Mouse (Mus musculus): Measurements from ENCODE around the gene Hnrnpa3. TPM values are rescaled to one million over a fixed set of nuclear protein-coding genes. Genes with fewer than 3 reads are reported as not detected.

Hnrnpa3 gene
- total and polyA plus RNA-seq, 2 experiments from 2014 or later: 33.9 to 102 TPM

DNA sequence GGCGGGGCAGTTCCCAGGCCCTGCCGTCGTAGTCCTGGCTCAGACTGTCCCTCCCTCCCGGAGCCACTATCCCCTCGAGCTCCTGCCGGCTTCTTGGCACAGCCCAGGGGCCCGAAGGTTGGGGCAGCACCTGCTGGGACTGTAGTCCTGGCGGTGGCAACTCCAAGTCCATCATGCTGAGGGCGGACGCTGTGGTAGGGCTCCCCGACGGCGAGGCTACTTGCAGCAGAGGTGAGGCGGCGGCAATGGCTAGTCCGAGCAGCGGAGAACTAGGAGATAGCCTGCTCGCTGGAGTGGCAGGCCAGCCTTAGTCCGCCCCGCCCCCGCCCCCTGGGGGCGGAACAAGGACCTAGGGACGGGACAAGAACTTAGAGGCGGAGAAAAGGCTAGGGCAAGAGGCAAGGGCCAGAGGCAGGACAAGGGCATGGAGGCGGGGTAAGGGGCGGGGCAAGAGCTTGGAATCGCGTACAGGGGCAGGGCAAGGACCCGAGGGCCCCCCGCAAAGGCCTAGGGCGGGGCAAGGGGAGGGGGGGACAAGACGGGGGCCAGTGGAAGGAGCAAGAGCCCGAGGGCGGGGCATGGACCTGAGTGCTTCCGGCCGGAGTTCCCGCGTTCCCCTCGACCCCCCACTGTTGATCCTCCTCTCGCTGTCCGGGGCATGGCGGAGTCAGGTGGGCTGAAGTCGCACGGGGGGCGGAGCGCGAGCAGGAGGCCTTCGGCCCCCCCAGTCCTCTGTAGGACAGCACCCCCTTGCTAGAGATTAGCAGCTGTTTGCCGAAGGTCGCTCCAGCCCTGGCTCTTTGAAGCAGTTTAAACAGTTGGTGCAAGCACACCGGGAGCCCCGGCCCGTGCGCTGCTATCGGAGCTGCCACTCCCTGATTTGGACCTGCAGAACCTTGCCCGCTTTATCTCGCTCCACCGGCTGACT is 45.4 kb downstream of the Hnrnpa3 start, which contains the start of gene Nfe2l2:
Nfe2l2 (minus strand) TSS at position 408 of the 928 bp plus-strand sequence.
- TF ChIP-seq EP300 (IDR thresholded peaks at IDR 0.05; ENCODE audit: low read depth) (peak; percentile 44; the same call in 1 of the 2 replicates), CTCF (IDR thresholded peaks at IDR 0.05; ENCODE audit: low read depth) (peak; percentile 54)
- peaks cover 44% of the 10 kb centered on the region for H3K4me1 ChIP-seq (ENCODE audit: control insufficient read depth, insufficient read depth)
- H3K4me3 ChIP-seq (ENCODE audit: low read depth, low read length): peak within 1 kb of the TSS; percentile 81
- H3K27me3 ChIP-seq (ENCODE audit: control insufficient read depth, insufficient read depth, low read length): no peaks in the 10 kb centered on the region
- under 1% methylated on average over 58 of the region's 58 CpGs for WGBS
- H3K36me3 ChIP-seq (replicated peaks; ENCODE audit: control insufficient read depth, insufficient read depth, low read length): no peaks in the 10 kb centered on the region; the same call in 1 of the 2 replicates
- peak within 1 kb of the TSS; percentile 100 for H3K27ac ChIP-seq (ENCODE audit: low read depth)
- ATAC-seq (ENCODE audit: insufficient read depth, low read depth): peak; percentile 90
- peak within 1 kb of the TSS; percentile 96 for H3K9ac ChIP-seq (replicated peaks; ENCODE audit: low read depth, low read length)
- DNase-seq (ENCODE audit: low spot score): peak; percentile 97
- H3K4me2 ChIP-seq (ENCODE audit: low read depth, low read length): peak within 1 kb of the TSS; percentile 75
- 0 out of 2 replicates have a peak, but pooled peaks cover 4% of the 10 kb centered on the region for H3K9me3 ChIP-seq (replicated peaks; ENCODE audit: control insufficient read depth, low read length)

DNA sequence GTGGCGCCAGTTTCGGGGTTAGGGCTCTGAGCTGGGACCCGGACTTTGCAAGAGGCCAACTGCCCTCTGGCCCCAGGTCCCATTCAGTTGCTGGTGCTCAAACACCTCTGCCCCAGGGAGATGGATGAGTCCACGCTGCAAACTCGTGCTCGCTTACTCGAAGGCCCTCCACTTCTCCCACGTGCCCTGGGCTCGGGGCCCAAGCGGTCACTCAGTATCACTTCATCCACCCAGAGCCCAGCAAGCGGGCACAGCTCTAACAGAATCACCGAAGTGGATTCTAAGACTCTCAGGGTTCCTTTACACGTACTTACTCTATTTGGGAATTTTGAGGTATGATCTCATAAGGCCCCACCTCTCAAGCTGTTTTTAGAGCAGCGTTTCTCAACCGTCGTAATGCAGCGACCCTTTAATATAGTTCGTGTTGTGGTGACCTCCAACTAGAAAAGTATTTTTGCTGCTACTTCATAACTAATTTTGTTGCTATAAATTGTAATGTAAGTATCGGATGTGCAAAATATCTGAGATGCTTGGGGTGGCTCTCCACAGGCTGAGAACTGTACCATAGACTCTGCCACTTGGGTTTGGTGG is 46.2 kb downstream of the Hnrnpa3 start:
- Histone ChIP-seq H3K4me2 (ENCODE audit: low read depth, low read length) (peak overlapping the region; percentile 75), H3K9me3 (replicated peaks; ENCODE audit: control insufficient read depth, low read length) (0 out of 2 replicates have a peak, but pooled peaks cover 4% of the 10 kb centered on the region), H3K4me1 (ENCODE audit: control insufficient read depth, insufficient read depth) (peaks cover 40% of the 10 kb centered on the region), H3K27ac (ENCODE audit: low read depth) (peak overlapping the region; percentile 100), H3K4me3 (ENCODE audit: low read depth, low read length) (peak overlapping the region; percentile 81), H3K27me3 (ENCODE audit: control insufficient read depth, insufficient read depth, low read length) (no peaks in the 10 kb centered on the region), H3K9ac (replicated peaks; ENCODE audit: low read depth, low read length) (peak overlapping the region; percentile 96), H3K36me3 (replicated peaks; ENCODE audit: control insufficient read depth, insufficient read depth, low read length) (no peaks in the 10 kb centered on the region; the same call in 1 of the 2 replicates)
- DNase-seq (ENCODE audit: low spot score): peak; percentile 74
- 7% methylated on average over 19 of the region's 19 CpGs for WGBS
- no peak for TF ChIP-seq EP300 (IDR thresholded peaks at IDR 0.05; ENCODE audit: low read depth)
- no peak for TF ChIP-seq CTCF (IDR thresholded peaks at IDR 0.05; ENCODE audit: low read depth)
- ATAC-seq (ENCODE audit: insufficient read depth, low read depth): 0 out of 2 replicates have a peak, but pooled peaks have one; percentile 3

DNA sequence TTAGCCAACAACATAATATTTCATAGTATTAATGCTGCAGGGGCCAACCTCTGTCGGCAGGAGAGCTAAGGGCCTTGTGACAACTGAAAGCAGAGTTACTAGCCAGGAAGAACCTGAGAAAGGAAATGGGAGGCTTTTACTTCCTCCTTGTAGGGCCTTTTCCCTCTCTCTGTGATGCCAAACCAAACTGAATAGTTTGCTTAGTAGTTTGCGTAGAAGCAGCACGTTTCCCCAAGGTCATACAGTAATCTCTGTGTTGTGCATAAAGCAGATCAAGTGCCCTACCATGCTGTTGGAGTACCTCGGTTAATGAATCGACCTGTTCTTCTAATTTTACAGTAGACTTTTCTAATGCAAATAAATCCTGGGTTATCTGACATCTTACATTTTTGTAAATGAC is 47.4 kb downstream of the Hnrnpa3 start:
- Histone ChIP-seq H3K27me3 (ENCODE audit: control insufficient read depth, insufficient read depth, low read length) (no peaks in the 10 kb centered on the region), H3K4me1 (ENCODE audit: control insufficient read depth, insufficient read depth) (peaks cover 28% of the 10 kb centered on the region), H3K9ac (replicated peaks; ENCODE audit: low read depth, low read length) (no peak overlapping the region), H3K9me3 (replicated peaks; ENCODE audit: control insufficient read depth, low read length) (0 out of 2 replicates have a peak, but pooled peaks cover 4% of the 10 kb centered on the region), H3K27ac (ENCODE audit: low read depth) (peak overlapping the region; percentile 54), H3K36me3 (replicated peaks; ENCODE audit: control insufficient read depth, insufficient read depth, low read length) (no peaks in the 10 kb centered on the region; the same call in 1 of the 2 replicates), H3K4me3 (ENCODE audit: low read depth, low read length) (no peak overlapping the region), H3K4me2 (ENCODE audit: low read depth, low read length) (no peak overlapping the region)
- 45% methylated on average over 5 of the region's 5 CpGs for WGBS
- TF ChIP-seq CTCF (IDR thresholded peaks at IDR 0.05; ENCODE audit: low read depth): no peak
- TF ChIP-seq EP300 (IDR thresholded peaks at IDR 0.05; ENCODE audit: low read depth): no peak
- no peak for DNase-seq (ENCODE audit: low spot score)
- no peak for ATAC-seq (ENCODE audit: insufficient read depth, low read depth)

DNA sequence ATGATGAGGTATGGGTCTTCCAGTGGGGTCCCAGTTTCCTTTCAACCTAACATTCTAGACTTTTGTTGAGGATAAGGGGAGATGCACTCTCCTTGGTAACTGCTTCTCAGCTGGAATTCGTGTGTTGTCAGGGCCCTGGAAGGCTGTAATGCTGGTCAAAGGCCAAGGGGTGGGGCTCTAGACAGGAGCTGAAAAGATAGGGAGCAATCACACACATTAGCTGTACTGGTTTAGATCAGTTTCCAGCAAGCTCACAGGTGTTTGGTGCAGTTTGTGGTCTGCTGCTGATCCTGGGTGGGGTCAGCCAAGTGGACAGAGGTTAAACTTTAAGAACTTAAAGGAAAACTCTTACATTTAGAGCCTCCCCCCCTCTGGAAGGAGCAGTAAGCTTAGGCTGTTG is 48.4 kb downstream of the Hnrnpa3 start:
- ATAC-seq (ENCODE audit: insufficient read depth, low read depth): no peak
- 0 out of 2 replicates have a peak, but pooled peaks cover 4% of the 10 kb centered on the region for H3K9me3 ChIP-seq (replicated peaks; ENCODE audit: control insufficient read depth, low read length)
- TF ChIP-seq CTCF (IDR thresholded peaks at IDR 0.05; ENCODE audit: low read depth): no peak
- TF ChIP-seq EP300 (IDR thresholded peaks at IDR 0.05; ENCODE audit: low read depth): no peak

DNA sequence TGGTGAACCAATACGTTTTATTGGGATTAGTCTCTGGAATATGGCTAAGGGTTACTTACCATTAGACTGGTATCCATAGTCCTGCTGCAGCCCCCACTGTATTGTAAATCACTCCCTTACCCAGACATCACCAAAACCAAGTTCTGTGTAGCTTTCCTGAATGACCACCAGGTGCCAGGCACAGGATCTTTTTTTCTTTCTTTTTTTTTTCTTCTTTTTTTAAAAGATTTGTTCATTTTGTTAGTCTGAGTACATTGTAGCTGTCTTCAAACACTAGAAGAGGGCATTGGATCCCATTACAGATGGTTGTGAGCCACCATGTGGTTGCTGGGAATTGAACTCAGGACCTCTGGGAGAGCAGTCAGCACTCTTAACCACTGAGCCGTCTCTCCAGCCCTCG is 54.0 kb downstream of the Hnrnpa3 start:
- 0 out of 2 replicates have a peak, but pooled peaks cover 4% of the 10 kb centered on the region for H3K9me3 ChIP-seq (replicated peaks; ENCODE audit: control insufficient read depth, low read length)
- no peak overlapping the region for H3K27ac ChIP-seq (ENCODE audit: low read depth)
- H3K27me3 ChIP-seq (ENCODE audit: control insufficient read depth, insufficient read depth, low read length): no peaks in the 10 kb centered on the region
- TF ChIP-seq CTCF (IDR thresholded peaks at IDR 0.05; ENCODE audit: low read depth) (no peak), EP300 (IDR thresholded peaks at IDR 0.05; ENCODE audit: low read depth) (no peak)
- no peak for DNase-seq (ENCODE audit: low spot score)
- no peak overlapping the region for H3K4me3 ChIP-seq (ENCODE audit: low read depth, low read length)
- H3K4me2 ChIP-seq (ENCODE audit: low read depth, low read length): no peak overlapping the region
- ATAC-seq (ENCODE audit: insufficient read depth, low read depth): no peak
- 88% methylated on average over 3 of the region's 3 CpGs for WGBS
- H3K9ac ChIP-seq (replicated peaks; ENCODE audit: low read depth, low read length): no peak overlapping the region
- H3K4me1 ChIP-seq (ENCODE audit: control insufficient read depth, insufficient read depth): 0 out of 2 replicates have a peak, but pooled peaks cover 4% of the 10 kb centered on the region
- H3K36me3 ChIP-seq (replicated peaks; ENCODE audit: control insufficient read depth, insufficient read depth, low read length): no peaks in the 10 kb centered on the region; the same call in 1 of the 2 replicates

More for the DNA sequence above, 48.4 kb downstream of the Hnrnpa3 start:
- no peak overlapping the region for H3K9ac ChIP-seq (replicated peaks; ENCODE audit: low read depth, low read length)
- no peak for DNase-seq (ENCODE audit: low spot score)
- WGBS: 23% methylated on average over 1 of the region's 1 CpGs
- H3K4me2 ChIP-seq (ENCODE audit: low read depth, low read length): no peak overlapping the region
- no peak overlapping the region for H3K4me3 ChIP-seq (ENCODE audit: low read depth, low read length)
- H3K27me3 ChIP-seq (ENCODE audit: control insufficient read depth, insufficient read depth, low read length): no peaks in the 10 kb centered on the region
- no peaks in the 10 kb centered on the region; the same call in 1 of the 2 replicates for H3K36me3 ChIP-seq (replicated peaks; ENCODE audit: control insufficient read depth, insufficient read depth, low read length)
- H3K27ac ChIP-seq (ENCODE audit: low read depth): no peak overlapping the region
- peaks cover 19% of the 10 kb centered on the region for H3K4me1 ChIP-seq (ENCODE audit: control insufficient read depth, insufficient read depth)

All from heart, postnatal 0 days (tissue).